Mouse (Mus musculus) gastrocnemius, postnatal 14 days (tissue): Measurements from ENCODE around the gene Lce1m. TPM values are rescaled to one million over a fixed set of nuclear protein-coding genes. Genes with fewer than 3 reads are reported as not detected.

Source experiments
- total RNA-seq, 2 experiments: library from RNA; stranded (reverse); gene quantifications; 2 replicates each; pipeline ENCODE4 v1.2.3; 2021

Gene Lce1m
- total RNA-seq, 2 experiments from 2014 or later: not detected

Other genes starting within 250 kb of the Lce1m start
- gene Lce1i, start 240.2 kb downstream of the Lce1m start, total RNA-seq: not detected
- gene Lce1j, start 228.5 kb downstream of the Lce1m start, total RNA-seq: not detected
- gene Lce1k, start 211.2 kb downstream of the Lce1m start, total RNA-seq: not detected
- gene Kprp, start 191.8 kb downstream of the Lce1m start, total RNA-seq: not detected
- not detected for gene Lce1l, start 167.8 kb downstream of the Lce1m start, total RNA-seq
- gene 2310050C09Rik, start 148.8 kb downstream of the Lce1m start, total RNA-seq: not detected
- not detected for gene Lce3a, start 92.8 kb downstream of the Lce1m start, total RNA-seq
- gene Lce3b, start 86.1 kb downstream of the Lce1m start, total RNA-seq: not detected
- gene Lce3c, start 74.6 kb downstream of the Lce1m start, total RNA-seq: not detected
- not detected for gene Lce3d, start 61.7 kb downstream of the Lce1m start, total RNA-seq
- not detected for gene Lce3e, start 52.0 kb downstream of the Lce1m start, total RNA-seq
- gene Lce3f, start 26.8 kb downstream of the Lce1m start, total RNA-seq: not detected
- not detected for gene Crct1, start 3.4 kb downstream of the Lce1m start, total RNA-seq
- gene Gm4858, start 49.8 kb upstream of the Lce1m start, total RNA-seq: not detected
- gene Crnn, start 125.7 kb upstream of the Lce1m start, total RNA-seq: not detected
- gene Flg2, start 178.2 kb upstream of the Lce1m start, total RNA-seq: not detected